ENCODE assay signal across 7 mouse cellular contexts in genomic region chr10:75951424-75952050, GRCm38 (mm10). TPM values are rescaled to one million over a fixed set of nuclear protein-coding genes. Genes with fewer than 3 reads are reported as not detected.
DNase-seq lines count a peak whose midpoint lies in the region; ATAC-seq and TF ChIP-seq lines count a peak whose summit lies in the region.

No protein-coding gene starts in this region.

- peak overlapping the region; percentile 93 for H3K4me2 ChIP-seq in heart, embryonic 16.5 days (ENCODE audit: low read depth, low read length)

- no peaks in the 10 kb centered on the region for H3K9me3 ChIP-seq in G1E (replicated peaks)
- no peaks in the 10 kb centered on the region for H3K9me3 ChIP-seq in heart, embryonic 16.5 days (replicated peaks; ENCODE audit: control insufficient read depth, low read length)

- TF ChIP-seq POLR2A in spleen, adult 2 months (IDR thresholded peaks at IDR 0.05; ENCODE audit: low read depth, low read length), result no peak

- peak; percentile 22; the same call in 1 of the 2 replicates for ATAC-seq in G1E (ENCODE audit: extremely low read depth, insufficient number of reproducible peaks, low FRiP score, poor library complexity, severe bottlenecking)
- peak; percentile 1; the same call in 1 of the 2 replicates for ATAC-seq in heart, embryonic 16.5 days (replicated peaks; ENCODE audit: extremely low read depth, insufficient read depth, low FRiP score)
- ATAC-seq in megakaryocyte progenitor cell, adult 5-6 weeks (replicated peaks; ENCODE audit: poor library complexity), result peak; percentile 54

- no peak overlapping the region for H3K27ac ChIP-seq in heart, embryonic 16.5 days (ENCODE audit: low read length)
- no peak overlapping the region for H3K27ac ChIP-seq in layer of hippocampus, adult 2 months
- peak overlapping the region; percentile 1; the same call in 1 of the 2 replicates for H3K27ac ChIP-seq in spleen, adult 2 months (ENCODE audit: insufficient read depth, low read length)

- DNase-seq in CD4-positive, CD25-positive, alpha-beta regulatory T cell, adult 2 months (ENCODE audit: low read depth, low spot score), result peak; percentile 84
- no peak for DNase-seq in G1E (ENCODE audit: low spot score)
- peak; percentile 61 for DNase-seq in embryo, embryonic 10 days (ENCODE audit: low spot score)
- DNase-seq in layer of hippocampus, adult 2 months (ENCODE audit: low spot score in 2 of 2), result peak in 1 of 2 experiments; percentile 52
- peak in 1 of 2 experiments; percentile 61 for DNase-seq in spleen, adult 2 months (ENCODE audit: low read depth in 1 of 2, low spot score in 2 of 2)

- peaks cover 15% of the 10 kb centered on the region for H3K4me1 ChIP-seq in G1E (ENCODE audit: insufficient read depth, low read depth, low read length)
- peaks cover 6% of the 10 kb centered on the region; the same call in 1 of the 2 replicates for H3K4me1 ChIP-seq in heart, embryonic 16.5 days (ENCODE audit: control insufficient read depth, insufficient read depth, low read length)
- peaks cover 8% of the 10 kb centered on the region; the same call in 1 of the 2 replicates for H3K4me1 ChIP-seq in spleen, adult 2 months (ENCODE audit: control insufficient read depth, insufficient read depth, insufficient read length)

- no peak overlapping the region for H3K4me3 ChIP-seq in G1E (ENCODE audit: low read depth, low read length)
- peak overlapping the region; percentile 57 for H3K4me3 ChIP-seq in heart, embryonic 16.5 days (ENCODE audit: low read length)
- peak overlapping the region; percentile 52 for H3K4me3 ChIP-seq in layer of hippocampus, adult 2 months
- peak overlapping the region; percentile 48; the same call in 1 of the 2 replicates for H3K4me3 ChIP-seq in spleen, adult 2 months (ENCODE audit: extremely low read depth, insufficient read depth, insufficient read length)

- WGBS in heart, embryonic 16.5 days, result 4% methylated on average over 13 of the region's 13 CpGs
- 2% methylated on average over 13 of the region's 13 CpGs for WGBS in spleen, adult 2 months

- peak overlapping the region; percentile 72 for H3K9ac ChIP-seq in heart, embryonic 16.5 days (ENCODE audit: low read length)

- peaks cover 46% of the 10 kb centered on the region for H3K27me3 ChIP-seq in G1E (ENCODE audit: insufficient read depth, low read length)
- peaks cover 13% of the 10 kb centered on the region for H3K27me3 ChIP-seq in heart, embryonic 16.5 days (ENCODE audit: control insufficient read depth, insufficient read depth, low read length)
- no peaks in the 10 kb centered on the region for H3K27me3 ChIP-seq in spleen, adult 2 months (ENCODE audit: control insufficient read depth, insufficient read depth, low read length)

- no peaks in the 10 kb centered on the region for H3K36me3 ChIP-seq in G1E (replicated peaks)
- H3K36me3 ChIP-seq in heart, embryonic 16.5 days (ENCODE audit: control insufficient read depth, insufficient read depth), result no peaks in the 10 kb centered on the region
- H3K36me3 ChIP-seq in spleen, adult 2 months (ENCODE audit: control insufficient read depth, insufficient read depth, low read length), result no peaks in the 10 kb centered on the region

- peak; percentile 18; the same call in 1 of the 2 replicates for TF ChIP-seq CTCF in G1E (IDR thresholded peaks at IDR 0.05; ENCODE audit: low read depth, low read length)
- TF ChIP-seq CTCF in layer of hippocampus, adult 2 months (conservative IDR thresholded peaks at IDR 0.05), result peak; percentile 84
- TF ChIP-seq CTCF in spleen, adult 2 months (IDR thresholded peaks at IDR 0.05; ENCODE audit: extremely low read depth, insufficient read depth, insufficient read length, insufficient replicate concordance), result peak; percentile 13; the same call in 1 of the 2 replicates

RNA-seq across cellular contexts. Expression of gene Gm5134, which starts 2.8 kb away (rescaled TPM):
- total RNA-seq in G1E (2014; fragmentation: Nextera tagmentation) (not detected in 2 replicates), G1E (2017) (not detected in 2 replicates)
- polyA plus RNA-seq in G1E (2012), result not detected in 2 replicates
- 0.05 and 0.28 TPM in 2 replicates for polyA plus RNA-seq in heart, embryonic 16.5 days (2015; fragmentation: Nextera tagmentation; extraction: Ambion mirVana)
- total RNA-seq in layer of hippocampus, adult 2 months (2021), result not detected
- total RNA-seq in megakaryocyte progenitor cell, adult 5-6 weeks (2015), result 0.35 and 0.66 TPM in 2 replicates
- total RNA-seq in megakaryocyte progenitor cell, adult 5-6 weeks (2017), result 0.78 and 0.79 TPM in 2 replicates
- polyA plus RNA-seq in spleen, adult 2 months (2012; rRNA removed), result 0.93 and 1.2 TPM in 2 replicates

RNA-seq across cellular contexts. Expression of gene Vpreb3, which starts 8.7 kb away (rescaled TPM):
- not detected in 2 replicates for total RNA-seq in G1E (2014; fragmentation: Nextera tagmentation)
- total RNA-seq in G1E (2017), result not detected in 2 replicates
- polyA plus RNA-seq in G1E (2012), result not detected in 2 replicates
- 0.56 and 0.72 TPM in 2 replicates for polyA plus RNA-seq in heart, embryonic 16.5 days (2015; fragmentation: Nextera tagmentation; extraction: Ambion mirVana)
- not detected for total RNA-seq in layer of hippocampus, adult 2 months (2021)
- 1.5 TPM in 1 of 2 replicates, not detected in the other for total RNA-seq in megakaryocyte progenitor cell, adult 5-6 weeks (2015)
- total RNA-seq in megakaryocyte progenitor cell, adult 5-6 weeks (2017), result not detected in 2 replicates
- 178 and 292 TPM in 2 replicates for polyA plus RNA-seq in spleen, adult 2 months (2012; rRNA removed)

RNA-seq across cellular contexts. Expression of gene Gm867, which starts 11.1 kb away (rescaled TPM):
- total RNA-seq in G1E (2014; fragmentation: Nextera tagmentation), result 3.0 and 45.1 TPM in 2 replicates
- total RNA-seq in G1E (2017), result not detected in 2 replicates
- not detected in 2 replicates for polyA plus RNA-seq in G1E (2012)
- polyA plus RNA-seq in heart, embryonic 16.5 days (2015; fragmentation: Nextera tagmentation; extraction: Ambion mirVana), result 0.42 and 0.44 TPM in 2 replicates
- total RNA-seq in layer of hippocampus, adult 2 months (2021), result under 1 TPM in 1 of 2 experiments, not detected in 1; 0.56 TPM
- not detected in 2 replicates for total RNA-seq in megakaryocyte progenitor cell, adult 5-6 weeks (2015)
- not detected in 2 replicates for total RNA-seq in megakaryocyte progenitor cell, adult 5-6 weeks (2017)
- 3.9 and 4.5 TPM in 2 replicates for polyA plus RNA-seq in spleen, adult 2 months (2012; rRNA removed)

RNA-seq across cellular contexts. Expression of gene Mmp11, which starts 15.2 kb away (rescaled TPM):
- not detected in 2 replicates for total RNA-seq in G1E (2014; fragmentation: Nextera tagmentation)
- total RNA-seq in G1E (2017), result 0.11 and 0.12 TPM in 2 replicates
- polyA plus RNA-seq in G1E (2012), result 0.08 TPM in 1 of 2 replicates, not detected in the other
- polyA plus RNA-seq in heart, embryonic 16.5 days (2015; fragmentation: Nextera tagmentation; extraction: Ambion mirVana), result 26.4 and 30.3 TPM in 2 replicates
- 1 to 10 TPM; 1.5 to 1.8 TPM for total RNA-seq in layer of hippocampus, adult 2 months (2021)
- total RNA-seq in megakaryocyte progenitor cell, adult 5-6 weeks (2015), result 0.57 TPM in 1 of 2 replicates, not detected in the other
- 10.1 TPM in 1 of 2 replicates, not detected in the other for total RNA-seq in megakaryocyte progenitor cell, adult 5-6 weeks (2017)
- polyA plus RNA-seq in spleen, adult 2 months (2012; rRNA removed), result 7.9 and 11.7 TPM in 2 replicates

RNA-seq across cellular contexts. Expression of gene Chchd10, which starts 18.6 kb away (rescaled TPM):
- total RNA-seq in G1E (2014; fragmentation: Nextera tagmentation), result 135 and 169 TPM in 2 replicates
- 96.3 and 127 TPM in 2 replicates for total RNA-seq in G1E (2017)
- 376 and 450 TPM in 2 replicates for polyA plus RNA-seq in G1E (2012)
- polyA plus RNA-seq in heart, embryonic 16.5 days (2015; fragmentation: Nextera tagmentation; extraction: Ambion mirVana), result 655 and 710 TPM in 2 replicates
- 100 to 1,000 TPM; 328 to 340 TPM for total RNA-seq in layer of hippocampus, adult 2 months (2021)
- 54.0 and 55.0 TPM in 2 replicates for total RNA-seq in megakaryocyte progenitor cell, adult 5-6 weeks (2015)
- 33.1 and 34.4 TPM in 2 replicates for total RNA-seq in megakaryocyte progenitor cell, adult 5-6 weeks (2017)
- 86.8 and 146 TPM in 2 replicates for polyA plus RNA-seq in spleen, adult 2 months (2012; rRNA removed)

Comparison
In these comparisons a context has a peak if more than half of its experiments do, and no peak if none do; other contexts are left out.
1. ATAC-seq: peak in every context shown above with its lines; median percentile 54 in megakaryocyte progenitor cell, adult 5-6 weeks; 22 in G1E; 1 in heart, embryonic 16.5 days.
2. CTCF ChIP-seq: peak in every context shown above with its lines; median percentile 84 in layer of hippocampus, adult 2 months; 18 in G1E; 13 in spleen, adult 2 months.